Mouse (Mus musculus) spleen, adult 2 months (tissue): ENCODE results near the gene Myof.

Experiments
- CTCF ChIP-seq: fragments of 200-500 bp; IDR thresholded peaks from 2 replicates; pipeline ENCODE4 v1.5.1; 2011; ENCODE audit warnings: mild to moderate bottlenecking, inconsistent platforms; ENCODE audit not compliant: insufficient read depth, insufficient read length, insufficient replicate concordance; ENCODE audit errors: extremely low read depth
- POLR2A ChIP-seq: fragments of 200-500 bp; IDR thresholded peaks from 2 replicates; pipeline ENCODE4 v1.6.1; 2011; ENCODE audit warnings: low read depth, low read length, inconsistent platforms

DNA sequence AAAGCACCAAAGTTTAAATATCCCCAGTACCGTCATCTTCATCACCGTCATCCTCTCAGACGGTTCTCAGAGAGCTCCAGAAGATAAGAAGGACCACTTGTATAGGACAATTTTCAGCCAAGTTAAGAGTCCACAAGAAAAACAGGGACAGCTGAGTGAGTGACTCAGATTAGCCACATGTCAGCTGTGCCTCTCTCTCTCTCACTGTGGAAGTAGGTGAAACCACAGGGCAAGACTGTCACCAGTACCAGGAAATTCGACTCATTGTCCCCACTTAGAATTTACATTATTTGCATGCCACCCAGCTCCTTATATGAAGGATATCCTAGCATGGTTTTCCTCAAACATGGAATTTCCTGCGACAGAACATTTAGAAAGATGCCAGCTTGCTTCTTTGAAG is 88.6 kb downstream of the Myof start:
- TF ChIP-seq CTCF (no peak), POLR2A (no peak)
